Mouse (Mus musculus): ENCODE results near the gene Ecel1.

DNA sequence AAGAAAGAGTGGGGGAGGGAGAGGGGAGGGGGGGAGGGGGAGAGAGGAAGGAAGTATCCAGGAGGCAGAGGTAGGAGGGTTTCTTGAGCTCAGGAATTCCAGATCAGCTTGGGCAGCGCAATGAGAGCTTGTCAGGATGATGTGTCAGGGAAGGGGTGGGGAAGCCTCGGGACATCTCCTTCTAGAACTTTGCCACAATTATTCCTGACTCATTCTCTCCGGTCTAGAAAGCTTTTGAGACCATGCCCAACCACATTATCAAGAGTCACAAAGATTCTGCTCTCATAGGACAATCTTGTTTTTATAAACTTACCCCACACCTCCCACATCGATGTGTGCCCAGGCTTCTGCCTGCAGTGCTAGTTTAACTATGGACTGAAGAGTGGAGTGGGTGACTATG, 24.5 kb downstream of the Ecel1 start:
- TF ChIP-seq CTCF (IDR thresholded peaks at IDR 0.05; ENCODE audit: borderline replicate concordance, extremely low read depth, insufficient read depth, insufficient read length) = no peak
- no peak for TF ChIP-seq POLR2A (IDR thresholded peaks at IDR 0.05; ENCODE audit: borderline replicate concordance, extremely low read depth, insufficient read depth, insufficient read length, poor library complexity, severe bottlenecking)
